Mouse (Mus musculus) megakaryocyte, embryonic 14.5 days (primary cell): Measurements from ENCODE around the gene Ptprz1.
"Not testable (repeated sequence)": the region's sequence is repeated elsewhere in the genome, so short reads cannot be mapped to it uniquely, and the experiment has no call there.

Experiments used
- FLI1 ChIP-seq: IDR thresholded peaks from 2 replicates; pipeline ENCODE4 v1.6.1; 2012; ENCODE audit warnings: low read length, inconsistent platforms, mixed read lengths
- GATA1 ChIP-seq: IDR thresholded peaks from 3 replicates; pipeline ENCODE4 v1.6.1; 2012; ENCODE audit warnings: mixed read lengths, low read length, inconsistent platforms, borderline replicate concordance

DNA sequence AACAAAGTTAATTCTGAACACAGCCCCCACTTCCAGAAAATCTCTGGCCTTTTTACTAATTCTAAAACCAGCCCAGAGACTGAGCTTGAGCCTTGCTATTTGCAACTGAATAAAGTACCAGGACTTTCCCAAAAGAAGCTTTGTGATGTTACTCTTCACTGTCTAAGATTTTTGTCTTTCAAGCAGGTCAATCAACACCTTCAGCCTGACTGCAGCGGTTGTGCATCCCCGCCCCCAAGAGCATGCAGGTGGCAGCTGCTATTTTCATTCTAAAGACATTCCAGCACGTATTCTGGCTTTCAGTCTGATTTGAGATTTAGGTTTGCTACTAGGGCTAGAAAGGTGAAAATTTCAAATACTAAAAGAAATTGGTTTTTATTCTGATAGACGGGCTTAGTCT, 214.0 kb downstream of the Ptprz1 start:
- not testable (repeated sequence) for TF ChIP-seq GATA1, FLI1
